Mouse (Mus musculus): Measurements from ENCODE around the gene Adat2.

Adat2 gene

GRCm38 (mm10) chr10:13552646-13553497 lies at the start of gene Adat2, which contains the start of gene Pex3:
Gene Adat2, plus strand, starts transcription at chr10:13552894.
Gene Pex3, minus strand, starts transcription at chr10:13553142.
- DNase-seq, result peak; percentile 90 to 92

- DNase-seq, result no peak
These were observed 30.8 kb upstream of the Adat2 start for GRCm38 (mm10) chr10:13521857-13522256.

- no peak for DNase-seq
These were observed 24.5 kb upstream of the Adat2 start for GRCm38 (mm10) chr10:13528155-13528554.

- DNase-seq, result no peak
These were observed 17.9 kb upstream of the Adat2 start for GRCm38 (mm10) chr10:13534751-13535150.

GRCm38 (mm10) chr10:13536706-13537105 lies 16.0 kb upstream of the Adat2 start:
- no peak for DNase-seq

GRCm38 (mm10) chr10:13539769-13540333 lies 12.8 kb upstream of the Adat2 start:
- no peak for DNase-seq

GRCm38 (mm10) chr10:13541721-13542120 lies 11.0 kb upstream of the Adat2 start:
- no peak for DNase-seq

GRCm38 (mm10) chr10:13553498-13553985 lies 848 bp downstream of the Adat2 start:
- no peak for DNase-seq

GRCm38 (mm10) chr10:13554316-13554715 lies 1.6 kb downstream of the Adat2 start:
- no peak for DNase-seq

- DNase-seq, result no peak
These were observed 7.5 kb downstream of the Adat2 start for GRCm38 (mm10) chr10:13560014-13560674.

- DNase-seq, result peak; percentile 67 to 70
These were observed 11.8 kb downstream of the Adat2 start for GRCm38 (mm10) chr10:13564364-13565079.

- no peak for DNase-seq
These were observed 12.4 kb downstream of the Adat2 start for GRCm38 (mm10) chr10:13565080-13565448.

GRCm38 (mm10) chr10:13566393-13566792 lies 13.7 kb downstream of the Adat2 start:
- no peak for DNase-seq

- DNase-seq, result no peak
These were observed 17.1 kb downstream of the Adat2 start for GRCm38 (mm10) chr10:13569818-13570217.

- no peak for DNase-seq
These were observed 18.2 kb downstream of the Adat2 start for GRCm38 (mm10) chr10:13570697-13571538.

- no peak for DNase-seq
These were observed 19.3 kb downstream of the Adat2 start for GRCm38 (mm10) chr10:13572003-13572402.

GRCm38 (mm10) chr10:13572410-13572809 lies 19.7 kb downstream of the Adat2 start:
- DNase-seq, result no peak

GRCm38 (mm10) chr10:13577123-13577522 lies 24.4 kb downstream of the Adat2 start:
- DNase-seq, result no peak

GRCm38 (mm10) chr10:13587914-13588313 lies 35.2 kb downstream of the Adat2 start:
- no peak for DNase-seq

GRCm38 (mm10) chr10:13592196-13592595 lies 39.5 kb downstream of the Adat2 start:
- no peak for DNase-seq

GRCm38 (mm10) chr10:13593529-13593928 lies 40.8 kb downstream of the Adat2 start:
- no peak for DNase-seq

- DNase-seq, result no peak
These were observed 43.4 kb downstream of the Adat2 start for GRCm38 (mm10) chr10:13596073-13596472.
